Mouse (Mus musculus): Measurements from ENCODE around the gene Acap1. TPM values are rescaled to one million over a fixed set of nuclear protein-coding genes. Genes with fewer than 3 reads are reported as not detected.

Gene Acap1
- polyA plus RNA-seq, 1 experiment, result 179 TPM

- peaks cover 18% of the 10 kb centered on the region for H3K4me1 ChIP-seq (ENCODE audit: control insufficient read depth, insufficient read depth, low read length)
- peak overlapping the region; percentile 86 for H3K27ac ChIP-seq (ENCODE audit: control insufficient read depth, insufficient read depth, low read depth, low read length, poor library complexity)
- peak overlapping the region; percentile 15 for H3K4me3 ChIP-seq (replicated peaks; ENCODE audit: control insufficient read depth, low read depth, low read length)
- 20% methylated on average over 7 of the region's 7 CpGs for WGBS
- no peak for TF ChIP-seq CTCF (IDR thresholded peaks at IDR 0.05; ENCODE audit: control insufficient read depth, insufficient read depth, low read length)
- no peak for TF ChIP-seq POLR2A (IDR thresholded peaks at IDR 0.05; ENCODE audit: borderline replicate concordance, control insufficient read depth, low read depth, low read length)
Observed at GRCm38 (mm10) chr11:69853994-69854393, 41.3 kb downstream of the Acap1 start.

GRCm38 (mm10) chr11:69850754-69851153 is 44.6 kb downstream of the Acap1 start:
- 10% methylated on average over 8 of the region's 8 CpGs for WGBS
- H3K4me3 ChIP-seq (replicated peaks; ENCODE audit: control insufficient read depth, low read depth, low read length), result no peak overlapping the region
- peaks cover 21% of the 10 kb centered on the region for H3K4me1 ChIP-seq (ENCODE audit: control insufficient read depth, insufficient read depth, low read length)
- H3K27ac ChIP-seq (ENCODE audit: control insufficient read depth, insufficient read depth, low read depth, low read length, poor library complexity), result peak overlapping the region; percentile 50
- no peak for TF ChIP-seq POLR2A (IDR thresholded peaks at IDR 0.05; ENCODE audit: borderline replicate concordance, control insufficient read depth, low read depth, low read length)
- TF ChIP-seq CTCF (IDR thresholded peaks at IDR 0.05; ENCODE audit: control insufficient read depth, insufficient read depth, low read length), result no peak

GRCm38 (mm10) chr11:69849884-69850283 is 45.5 kb downstream of the Acap1 start:
- Histone ChIP-seq H3K4me3 (replicated peaks; ENCODE audit: control insufficient read depth, low read depth, low read length) (no peak overlapping the region), H3K27ac (ENCODE audit: control insufficient read depth, insufficient read depth, low read depth, low read length, poor library complexity) (peak overlapping the region; percentile 25; the same call in 1 of the 2 replicates), H3K4me1 (ENCODE audit: control insufficient read depth, insufficient read depth, low read length) (peaks cover 21% of the 10 kb centered on the region)
- TF ChIP-seq POLR2A (IDR thresholded peaks at IDR 0.05; ENCODE audit: borderline replicate concordance, control insufficient read depth, low read depth, low read length), result no peak
- no peak for TF ChIP-seq CTCF (IDR thresholded peaks at IDR 0.05; ENCODE audit: control insufficient read depth, insufficient read depth, low read length)
- WGBS, result 66% methylated on average over 15 of the region's 15 CpGs

GRCm38 (mm10) chr11:69849128-69849527 is 46.2 kb downstream of the Acap1 start:
- H3K27ac ChIP-seq (ENCODE audit: control insufficient read depth, insufficient read depth, low read depth, low read length, poor library complexity), result peak overlapping the region; percentile 69
- WGBS, result 52% methylated on average over 9 of the region's 9 CpGs
- no peak for TF ChIP-seq POLR2A (IDR thresholded peaks at IDR 0.05; ENCODE audit: borderline replicate concordance, control insufficient read depth, low read depth, low read length)
- TF ChIP-seq CTCF (IDR thresholded peaks at IDR 0.05; ENCODE audit: control insufficient read depth, insufficient read depth, low read length), result no peak
- H3K4me1 ChIP-seq (ENCODE audit: control insufficient read depth, insufficient read depth, low read length), result peaks cover 21% of the 10 kb centered on the region
- no peak overlapping the region for H3K4me3 ChIP-seq (replicated peaks; ENCODE audit: control insufficient read depth, low read depth, low read length)

GRCm38 (mm10) chr11:69848021-69848420 is 47.3 kb downstream of the Acap1 start:
- Histone ChIP-seq H3K4me3 (replicated peaks; ENCODE audit: control insufficient read depth, low read depth, low read length) (no peak overlapping the region), H3K27ac (ENCODE audit: control insufficient read depth, insufficient read depth, low read depth, low read length, poor library complexity) (no peak overlapping the region; the same call in 1 of the 2 replicates), H3K4me1 (ENCODE audit: control insufficient read depth, insufficient read depth, low read length) (peaks cover 21% of the 10 kb centered on the region)
- 92% methylated on average over 6 of the region's 6 CpGs for whole genome bisulfite sequencing
- TF ChIP-seq POLR2A (IDR thresholded peaks at IDR 0.05; ENCODE audit: borderline replicate concordance, control insufficient read depth, low read depth, low read length) (no peak), CTCF (IDR thresholded peaks at IDR 0.05; ENCODE audit: control insufficient read depth, insufficient read depth, low read length) (no peak)

- H3K4me1 ChIP-seq (ENCODE audit: control insufficient read depth, insufficient read depth, low read length), result peaks cover 21% of the 10 kb centered on the region
- H3K4me3 ChIP-seq (replicated peaks; ENCODE audit: control insufficient read depth, low read depth, low read length), result peak overlapping the region; percentile 85
- TF ChIP-seq CTCF (IDR thresholded peaks at IDR 0.05; ENCODE audit: control insufficient read depth, insufficient read depth, low read length), result no peak
- 0 out of 2 replicates have a peak, but pooled peaks have one; percentile 38 for TF ChIP-seq POLR2A (IDR thresholded peaks at IDR 0.05; ENCODE audit: borderline replicate concordance, control insufficient read depth, low read depth, low read length)
- WGBS, result 6% methylated on average over 37 of the region's 37 CpGs
- peak overlapping the region; percentile 70 for H3K27ac ChIP-seq (ENCODE audit: control insufficient read depth, insufficient read depth, low read depth, low read length, poor library complexity)
Observed at GRCm38 (mm10) chr11:69846738-69847688, 48.3 kb downstream of the Acap1 start.

GRCm38 (mm10) chr11:69846198-69846680 is 49.1 kb downstream of the Acap1 start, which contains the start of gene Plscr3:
Plscr3 (plus strand) TSS chr11:69846376.
- peak within 1 kb of the TSS; percentile 85 for H3K4me3 ChIP-seq (replicated peaks; ENCODE audit: control insufficient read depth, low read depth, low read length)
- peak within 1 kb of the TSS; percentile 82 for H3K27ac ChIP-seq (ENCODE audit: control insufficient read depth, insufficient read depth, low read depth, low read length, poor library complexity)
- under 1% methylated on average over 38 of the region's 38 CpGs for WGBS
- peaks cover 18% of the 10 kb centered on the region for H3K4me1 ChIP-seq (ENCODE audit: control insufficient read depth, insufficient read depth, low read length)
- TF ChIP-seq POLR2A (IDR thresholded peaks at IDR 0.05; ENCODE audit: borderline replicate concordance, control insufficient read depth, low read depth, low read length) (peak; percentile 89), CTCF (IDR thresholded peaks at IDR 0.05; ENCODE audit: control insufficient read depth, insufficient read depth, low read length) (no peak)

- H3K4me1 ChIP-seq (ENCODE audit: control insufficient read depth, insufficient read depth, low read length), result peaks cover 2% of the 10 kb centered on the region
Observed at GRCm38 (mm10) chr11:69838714-69839104, 56.6 kb downstream of the Acap1 start.

More at GRCm38 (mm10) chr11:69838714-69839104, 56.6 kb downstream of the Acap1 start:
- H3K27ac ChIP-seq (ENCODE audit: control insufficient read depth, insufficient read depth, low read depth, low read length, poor library complexity), result peak overlapping the region; percentile 73
- TF ChIP-seq POLR2A (IDR thresholded peaks at IDR 0.05; ENCODE audit: borderline replicate concordance, control insufficient read depth, low read depth, low read length), result no peak
- peak overlapping the region; percentile 89 for H3K4me3 ChIP-seq (replicated peaks; ENCODE audit: control insufficient read depth, low read depth, low read length)
- under 1% methylated on average over 7 of the region's 7 CpGs for WGBS

All from bone marrow, adult 2 months (tissue).